Mouse (Mus musculus): ENCODE measurements around the gene Copb2.

The Copb2 gene

DNA sequence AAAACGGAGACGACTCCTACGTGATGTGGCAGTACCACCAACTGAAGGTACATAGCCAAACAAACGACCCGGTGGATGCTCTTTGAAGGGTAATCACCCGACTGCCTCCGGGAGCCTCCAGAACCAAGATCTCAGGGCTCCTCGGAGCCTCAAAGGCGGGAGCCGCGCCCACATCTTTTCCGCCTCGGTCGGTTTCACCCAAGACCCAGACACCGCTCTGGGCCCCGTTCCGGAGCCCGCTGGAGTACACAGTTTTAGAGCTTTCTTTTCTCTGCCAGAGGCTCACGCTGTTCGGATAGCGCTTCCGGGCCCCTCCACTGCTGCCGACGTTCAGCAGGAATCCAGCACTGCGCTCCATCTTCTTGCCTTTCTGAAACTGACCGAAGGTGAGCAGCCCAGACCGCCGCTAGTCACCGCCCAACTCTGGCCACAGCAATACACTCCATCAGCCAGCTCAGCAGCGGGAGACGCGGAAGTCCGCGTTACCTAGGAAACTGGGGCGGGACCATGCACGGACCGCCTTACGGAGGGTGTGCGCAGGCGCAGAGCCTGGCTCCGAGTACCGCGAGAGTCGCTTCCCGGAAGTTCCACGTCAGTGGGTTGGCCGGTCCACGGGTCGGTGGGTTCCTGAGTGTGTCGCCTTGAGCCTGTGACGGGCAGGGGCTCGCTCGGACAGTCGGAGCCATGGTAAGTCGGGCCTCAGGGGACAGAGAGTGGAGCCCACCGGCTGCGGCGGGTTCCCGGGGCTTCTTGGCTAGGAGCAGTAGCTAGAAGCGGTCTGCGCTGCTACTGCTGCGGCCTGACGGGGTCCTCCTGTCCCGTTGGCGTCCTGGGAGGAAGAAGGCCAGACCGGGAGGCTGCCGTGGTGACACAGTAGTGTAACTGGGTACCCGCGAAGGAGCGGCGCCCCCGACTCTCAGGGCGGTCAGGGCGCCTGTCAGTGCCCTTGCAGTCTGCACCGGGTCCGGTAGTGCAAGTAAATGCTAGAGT lies at the start of gene Copb2:
Gene Copb2 (plus strand): TSS at position 585 of the 990 bp plus-strand sequence.
- DNase-seq = peak; percentile 99

DNA sequence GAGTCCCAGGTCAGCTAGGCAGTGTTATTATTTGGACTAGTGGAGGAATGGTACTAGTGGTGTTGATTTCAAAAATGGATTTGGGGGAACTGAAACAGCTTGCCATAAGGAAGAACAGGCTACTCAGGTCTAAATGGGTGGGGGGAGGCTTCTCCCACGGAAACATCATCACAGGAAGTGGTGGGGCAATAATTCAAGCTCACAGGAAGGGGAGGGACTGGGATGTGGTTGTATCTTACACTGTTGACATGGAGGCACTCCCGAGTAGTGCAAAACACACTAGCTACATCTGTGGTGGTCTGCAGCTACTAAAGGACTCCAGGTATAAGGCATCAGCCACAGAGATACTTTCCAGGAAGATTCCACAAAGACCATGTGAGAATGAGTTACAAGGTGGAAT lies 39.6 kb upstream of the Copb2 start:
- no peak for DNase-seq

DNA sequence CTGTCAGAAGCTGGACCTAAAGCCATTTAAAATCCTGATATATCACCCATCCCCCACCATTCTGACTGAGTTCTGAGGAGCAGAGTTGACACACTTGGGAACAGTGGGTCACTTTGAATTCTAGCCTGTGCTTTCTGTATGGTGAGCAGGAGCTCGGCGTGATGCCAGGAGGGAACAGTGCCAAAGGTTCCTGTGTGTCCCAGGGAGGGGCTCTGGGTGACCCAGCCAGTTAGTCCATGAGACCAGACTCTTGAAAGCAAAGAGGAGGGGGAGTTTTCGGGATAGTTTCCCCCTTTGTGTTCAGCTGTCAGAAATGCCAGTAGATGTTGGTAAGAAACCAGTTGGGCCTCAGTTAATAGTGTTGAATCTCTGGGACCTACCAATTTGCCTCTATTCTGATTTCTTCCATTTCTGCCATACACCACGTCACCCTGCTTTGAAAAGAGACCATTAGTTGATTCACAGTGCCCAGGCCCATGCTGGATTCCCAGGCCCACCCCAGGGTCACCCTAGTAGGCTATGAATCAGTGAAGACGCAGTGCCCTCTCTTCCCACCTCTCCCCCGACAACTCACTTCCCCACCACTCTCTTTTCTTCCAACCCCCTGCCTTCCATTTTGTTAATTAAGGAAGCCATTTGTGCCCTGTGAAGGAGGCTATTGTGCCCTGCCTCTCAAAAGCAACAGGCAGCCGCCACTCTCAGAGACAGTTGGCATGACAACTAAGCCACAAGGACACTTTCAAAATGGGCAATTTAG lies 38.6 kb upstream of the Copb2 start:
- DNase-seq = no peak

DNA sequence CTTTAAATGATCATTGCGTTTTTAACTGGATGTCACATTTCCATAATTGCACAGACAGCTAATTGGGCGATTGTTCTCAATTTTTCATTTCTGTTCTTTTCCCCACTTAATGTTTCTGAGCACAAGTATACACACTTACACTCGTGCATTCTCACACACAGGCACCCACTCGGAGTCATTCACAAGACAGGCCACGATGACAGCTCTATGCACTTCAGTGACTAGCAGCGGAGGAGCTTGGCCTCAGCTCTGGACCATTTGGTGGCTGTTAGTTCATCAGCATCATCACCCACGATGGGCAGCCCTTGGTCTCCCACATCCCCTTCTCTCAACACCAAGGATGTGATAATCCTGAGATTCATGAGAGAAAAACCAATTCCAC lies 38.0 kb upstream of the Copb2 start:
- DNase-seq = no peak

DNA sequence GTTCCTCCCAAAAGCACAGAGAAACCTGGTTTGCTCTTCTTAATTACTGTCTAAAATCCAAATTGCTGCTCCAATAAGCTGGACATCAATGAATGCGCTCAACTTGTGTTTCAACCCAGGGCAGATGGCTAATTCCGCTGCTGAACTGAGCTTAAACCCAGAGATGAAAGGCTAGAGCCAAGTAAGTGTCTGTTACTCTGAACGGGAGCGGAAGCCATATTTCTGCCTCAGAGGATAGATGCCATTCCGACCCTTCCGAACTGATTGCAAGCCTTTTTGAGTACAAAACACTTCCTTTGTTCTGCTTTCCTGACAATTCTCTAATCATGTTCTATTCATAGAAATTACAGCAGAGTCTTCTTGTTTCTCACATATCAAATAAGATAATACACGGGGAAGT lies 36.3 kb upstream of the Copb2 start:
- peak; percentile 20 for DNase-seq

DNA sequence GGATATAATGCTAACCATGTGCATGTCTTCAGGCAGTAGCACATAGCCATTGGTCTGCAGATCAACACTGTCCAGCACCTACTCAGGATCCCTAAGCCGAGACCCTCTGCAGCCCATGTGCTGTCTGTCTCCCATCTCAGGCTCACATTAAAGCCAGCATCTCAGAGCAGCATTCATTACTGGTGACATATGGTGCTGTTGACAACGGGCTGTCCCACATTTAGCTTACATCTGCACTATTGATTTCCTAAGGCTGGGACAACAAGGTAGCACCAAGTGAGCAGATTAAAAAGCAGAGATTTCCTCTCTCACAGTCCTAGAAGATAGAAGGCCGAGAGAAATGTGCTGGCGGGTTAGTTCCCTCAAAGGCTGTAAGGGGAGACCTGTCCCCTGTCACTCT lies 33.7 kb upstream of the Copb2 start:
- DNase-seq = no peak

DNA sequence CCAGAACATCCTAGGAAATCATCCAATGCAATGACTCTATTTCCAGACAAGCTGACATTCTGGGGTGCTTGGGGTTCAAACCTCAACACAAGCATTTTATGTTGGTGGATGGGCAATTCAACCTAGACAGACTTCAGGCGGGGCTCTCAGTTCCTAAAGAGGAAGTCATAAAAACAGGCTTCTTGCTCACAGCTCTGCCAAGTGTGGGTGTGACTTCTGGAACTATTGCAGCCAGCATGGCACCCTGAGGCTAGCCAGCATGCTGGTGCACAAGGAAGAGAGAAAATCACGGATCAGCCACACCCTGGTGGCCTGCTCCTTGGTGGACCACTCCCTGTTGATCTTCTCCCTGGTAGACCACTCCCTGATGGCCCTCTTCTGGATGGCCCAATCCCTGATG lies 32.5 kb upstream of the Copb2 start:
- no peak for DNase-seq

DNA sequence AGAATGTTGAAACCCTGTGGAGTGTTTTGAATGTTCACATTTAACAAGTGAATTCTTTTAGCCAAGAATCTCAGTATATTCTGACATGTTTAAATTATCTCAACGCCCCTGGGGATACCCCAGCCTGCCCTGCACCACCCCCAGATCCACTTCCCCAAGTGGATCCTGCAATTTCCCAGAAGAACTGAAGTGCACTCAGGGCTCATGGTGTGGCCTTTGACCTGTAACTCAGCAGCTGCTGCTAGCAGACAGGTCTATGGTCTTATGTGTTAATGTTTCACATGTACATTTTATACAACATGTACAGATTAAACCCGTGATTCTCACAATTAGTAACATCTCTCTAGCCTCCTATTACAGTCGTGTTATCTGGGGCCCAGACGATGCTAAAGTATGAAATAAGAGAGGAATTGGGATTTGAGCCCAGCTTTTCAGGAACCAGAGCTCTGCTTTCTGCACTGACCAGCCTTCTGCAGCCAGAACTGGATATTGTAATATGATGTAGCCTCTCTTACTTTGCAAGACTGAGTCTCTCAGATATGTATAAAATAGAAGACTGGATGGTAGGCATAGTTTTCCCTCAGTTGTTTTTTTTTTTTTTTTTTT lies 28.7 kb upstream of the Copb2 start:
- no peak for DNase-seq

DNA sequence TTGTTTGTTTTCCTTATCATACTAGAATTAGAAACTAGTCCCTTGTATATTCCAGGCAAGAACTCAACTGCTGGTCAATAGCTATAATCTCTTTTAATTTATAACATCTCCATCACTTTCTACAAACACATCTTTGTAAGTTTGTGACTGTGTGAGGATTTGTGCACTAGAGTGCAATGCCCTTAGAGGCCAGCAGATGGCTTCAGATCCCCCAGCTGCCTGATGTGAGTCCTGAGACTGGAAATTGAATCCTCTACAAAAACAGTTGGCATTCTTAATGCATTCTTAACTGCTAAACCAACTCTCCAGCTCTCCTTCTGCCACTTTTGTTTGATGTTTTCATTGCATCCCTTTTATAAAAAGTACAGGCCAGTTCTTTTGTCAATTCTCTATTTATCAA lies 27.8 kb upstream of the Copb2 start:
- DNase-seq = no peak

DNA sequence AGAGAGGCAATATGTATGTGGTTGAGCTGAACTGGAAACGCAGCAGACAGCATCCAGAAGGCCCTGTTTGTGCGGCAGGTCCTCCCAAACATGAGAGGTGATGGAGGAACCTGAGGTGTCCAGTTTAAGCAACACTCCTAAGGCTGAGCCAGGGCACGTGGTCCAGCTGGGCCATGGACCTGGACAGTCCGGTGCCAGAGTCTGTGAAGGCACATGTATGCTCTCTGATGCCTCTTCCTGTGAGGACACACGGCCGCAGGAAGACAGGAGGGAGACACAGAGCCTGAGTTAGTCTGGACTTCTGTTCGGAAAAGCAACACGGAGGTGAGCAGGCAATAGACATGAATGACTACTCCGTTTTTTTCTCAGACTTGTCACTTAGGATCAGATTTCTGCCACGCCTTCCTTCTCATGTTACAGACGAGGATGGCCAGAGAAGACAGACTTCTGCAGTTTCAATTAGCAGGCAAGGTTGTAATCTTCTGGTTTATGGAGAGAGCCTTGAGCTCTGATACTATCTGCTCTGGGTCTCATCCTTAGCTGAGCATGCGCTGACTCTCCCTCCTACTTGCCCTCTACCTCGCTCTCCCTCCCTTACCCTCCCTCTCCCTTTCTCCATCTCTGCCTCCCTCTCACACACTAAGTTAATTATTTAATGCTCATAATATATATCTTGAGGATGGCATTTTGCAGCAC lies 25.4 kb upstream of the Copb2 start:
- DNase-seq = no peak

DNA sequence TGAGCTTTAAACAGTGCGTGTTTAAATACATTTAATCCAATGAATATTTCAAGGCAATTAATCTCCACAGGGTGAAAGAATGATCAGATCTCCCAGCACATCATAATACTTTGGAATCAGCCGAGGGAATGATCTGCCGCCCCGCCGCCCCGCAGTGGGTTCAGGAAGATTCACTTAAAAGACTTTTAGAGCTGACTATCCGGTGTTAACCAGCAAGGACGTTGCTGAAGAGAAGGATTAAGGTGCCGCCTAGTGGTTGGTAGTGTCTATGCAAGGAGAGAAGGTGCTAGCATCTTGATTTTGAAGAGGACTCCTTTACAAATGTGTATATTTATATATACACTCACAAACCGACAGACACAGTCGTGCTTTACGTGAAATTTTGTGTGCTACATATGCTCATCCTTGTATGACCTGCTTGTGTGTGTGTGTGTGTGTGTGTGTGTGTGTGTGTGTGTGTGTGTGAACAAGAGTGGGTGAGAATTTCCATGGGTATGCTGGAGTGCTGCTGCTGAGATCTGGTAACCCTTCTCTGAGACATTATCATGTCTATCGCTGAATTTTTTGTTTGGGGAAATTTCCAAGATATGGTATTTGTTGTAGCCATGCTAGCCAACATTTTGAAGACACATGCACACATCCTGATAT lies 24.7 kb upstream of the Copb2 start:
- DNase-seq = peak; percentile 74

DNA sequence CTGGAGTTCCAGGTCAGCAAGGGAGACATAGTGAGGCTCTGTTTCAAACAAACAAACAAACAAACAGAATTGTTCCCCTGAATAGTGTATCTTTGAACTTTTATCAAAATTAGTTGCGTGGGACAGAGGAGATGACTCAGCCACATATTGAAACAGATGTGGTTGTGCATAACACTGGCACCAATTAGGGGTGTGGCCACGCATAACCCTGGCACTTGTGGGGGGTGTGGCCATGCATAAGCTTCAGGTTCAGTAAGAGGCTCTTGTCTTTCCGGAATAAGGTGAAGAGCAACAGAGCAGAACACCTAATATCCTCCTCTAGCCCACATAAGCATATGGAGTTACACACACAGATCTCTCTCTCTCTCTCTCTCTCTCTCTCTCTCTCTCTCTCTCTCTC lies 19.5 kb upstream of the Copb2 start:
- DNase-seq = no peak

DNA sequence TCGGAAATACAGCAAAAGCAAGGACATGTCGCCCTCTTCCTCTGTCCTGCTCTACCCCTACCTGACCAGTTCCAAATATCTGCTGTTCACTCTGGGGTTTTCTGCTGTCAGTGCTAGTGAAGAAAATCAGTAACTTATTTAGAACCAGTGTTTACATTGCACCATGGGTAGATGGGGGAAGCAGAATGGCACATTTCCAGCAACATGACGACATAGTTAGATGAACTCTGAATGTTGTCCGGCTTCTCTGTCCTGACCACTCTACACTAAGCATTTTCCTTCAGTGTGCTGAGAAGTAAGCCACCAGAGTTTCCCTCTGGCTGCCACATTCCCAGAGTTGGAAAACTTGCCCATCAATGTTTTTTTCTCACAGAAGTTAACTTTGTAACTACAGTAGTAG lies 20.3 kb downstream of the Copb2 start:
- DNase-seq = no peak

DNA sequence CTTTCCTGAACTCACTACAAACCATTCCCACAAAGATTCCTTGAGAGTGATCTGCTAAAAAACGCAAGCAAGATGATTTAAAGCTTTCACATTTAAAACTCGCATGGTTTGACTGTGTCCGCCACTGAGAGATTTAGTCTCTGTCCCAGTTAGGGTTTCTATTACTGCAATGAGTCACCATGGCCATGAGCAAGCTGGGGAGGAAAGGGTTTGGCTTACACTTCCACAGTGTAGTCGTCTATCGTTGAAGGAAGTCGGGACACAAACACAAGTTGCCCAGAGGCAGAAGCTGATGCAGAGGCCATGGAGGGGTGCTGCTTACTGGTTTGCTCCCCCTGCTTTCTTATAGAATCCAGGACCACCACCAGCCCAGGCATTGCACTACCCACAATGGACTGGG lies 36.6 kb downstream of the Copb2 start:
- no peak for DNase-seq

DNA sequence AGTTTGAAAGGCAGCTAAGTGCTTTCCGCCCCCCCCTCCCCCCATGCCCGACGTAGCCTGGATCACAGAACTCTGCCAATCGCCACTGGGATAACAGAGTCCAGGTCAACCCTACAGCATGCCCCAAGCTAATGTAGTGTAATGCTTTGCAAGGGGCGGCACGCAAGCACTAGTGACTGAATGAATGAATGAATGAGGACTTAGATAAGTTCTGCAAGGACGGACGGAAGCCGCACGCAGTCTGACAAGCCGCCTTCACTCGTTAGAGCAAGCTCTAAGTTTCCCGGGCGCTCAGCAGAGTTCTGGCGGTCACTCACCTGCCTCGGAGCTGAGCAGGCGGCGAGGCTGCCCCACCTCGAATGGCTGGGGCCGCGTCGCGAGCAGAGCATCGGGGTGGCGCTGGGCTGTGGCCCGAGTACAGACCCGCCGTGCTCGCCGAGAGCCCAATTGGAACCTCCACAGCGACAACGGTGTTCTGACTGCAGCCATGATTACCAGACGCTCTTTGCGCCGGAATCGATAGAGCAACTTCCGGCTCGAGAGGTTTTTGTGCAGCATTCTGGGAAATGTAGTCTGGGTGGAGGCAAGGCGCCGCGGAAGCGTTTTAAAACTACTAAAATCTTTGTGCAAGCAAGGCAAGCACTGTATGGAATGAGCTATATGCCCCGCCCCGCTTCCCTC lies 37.8 kb downstream of the Copb2 start, which contains the start of gene Mrps22:
Gene Mrps22 (minus strand): TSS at position 505 of the 681 bp plus-strand sequence.
- peak; percentile 88 for DNase-seq

DNA sequence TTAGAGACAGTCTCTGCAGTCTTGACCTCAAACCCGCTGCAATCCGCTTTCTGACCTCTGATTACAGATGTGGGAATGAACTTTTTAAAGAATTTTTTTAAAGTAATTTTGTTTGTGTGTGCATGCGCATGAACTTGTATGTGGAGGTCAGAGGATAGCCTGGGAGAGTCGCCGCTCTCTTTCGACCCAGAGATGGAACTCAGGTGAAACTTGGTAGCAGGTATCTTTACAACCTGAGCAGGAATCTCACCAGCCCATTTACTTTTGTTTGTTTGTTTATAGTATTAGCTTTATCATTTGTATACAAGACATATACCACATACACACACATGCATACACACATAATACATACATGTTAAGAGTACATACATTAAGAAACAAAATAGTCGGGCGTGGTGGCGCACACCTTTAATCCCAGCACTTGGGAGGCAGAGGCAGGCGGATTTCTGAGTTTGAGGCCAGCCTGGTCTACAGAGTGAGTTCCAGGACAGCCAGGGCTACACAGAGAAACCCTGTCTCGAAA lies 38.4 kb downstream of the Copb2 start:
- no peak for DNase-seq

DNA sequence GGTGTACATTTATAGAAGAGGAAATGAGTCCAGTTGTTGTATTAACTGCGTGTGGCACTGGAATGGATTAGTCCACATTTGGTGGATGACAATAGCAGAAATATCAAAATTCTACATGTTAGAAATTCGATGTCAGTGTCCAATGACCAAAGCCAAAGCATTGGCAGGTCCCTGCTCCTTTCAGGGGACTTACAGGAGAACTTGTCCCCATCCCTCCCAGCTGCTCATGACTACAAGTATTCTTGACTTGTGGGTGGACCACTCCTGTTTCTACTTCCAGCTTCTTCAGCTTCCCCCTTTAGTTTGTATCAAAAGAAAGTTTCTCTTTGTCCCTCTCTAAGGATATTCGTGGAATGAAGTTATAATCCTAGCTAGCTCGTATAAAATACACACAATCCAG lies 41.4 kb downstream of the Copb2 start:
- DNase-seq = no peak

DNA sequence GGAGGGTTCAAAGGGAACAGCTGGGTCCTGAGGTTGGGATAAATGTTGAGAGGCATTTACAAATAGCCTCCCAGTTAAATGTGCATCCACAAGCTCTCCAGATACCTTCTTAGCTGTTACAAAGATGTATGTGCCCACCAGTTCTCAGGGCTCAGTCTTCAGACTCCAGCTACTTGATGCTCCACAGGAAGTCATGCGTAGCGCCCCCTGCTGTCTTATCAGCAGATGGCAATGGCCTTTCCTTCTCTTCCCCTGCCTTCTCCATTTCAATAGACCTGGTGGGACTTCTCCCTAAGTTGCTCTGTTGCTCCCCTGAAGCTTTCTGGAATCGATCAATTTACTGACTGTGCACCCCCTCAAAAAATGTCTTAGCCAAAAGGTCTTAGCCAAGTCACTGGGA lies 65.0 kb downstream of the Copb2 start:
- no peak for DNase-seq

DNA sequence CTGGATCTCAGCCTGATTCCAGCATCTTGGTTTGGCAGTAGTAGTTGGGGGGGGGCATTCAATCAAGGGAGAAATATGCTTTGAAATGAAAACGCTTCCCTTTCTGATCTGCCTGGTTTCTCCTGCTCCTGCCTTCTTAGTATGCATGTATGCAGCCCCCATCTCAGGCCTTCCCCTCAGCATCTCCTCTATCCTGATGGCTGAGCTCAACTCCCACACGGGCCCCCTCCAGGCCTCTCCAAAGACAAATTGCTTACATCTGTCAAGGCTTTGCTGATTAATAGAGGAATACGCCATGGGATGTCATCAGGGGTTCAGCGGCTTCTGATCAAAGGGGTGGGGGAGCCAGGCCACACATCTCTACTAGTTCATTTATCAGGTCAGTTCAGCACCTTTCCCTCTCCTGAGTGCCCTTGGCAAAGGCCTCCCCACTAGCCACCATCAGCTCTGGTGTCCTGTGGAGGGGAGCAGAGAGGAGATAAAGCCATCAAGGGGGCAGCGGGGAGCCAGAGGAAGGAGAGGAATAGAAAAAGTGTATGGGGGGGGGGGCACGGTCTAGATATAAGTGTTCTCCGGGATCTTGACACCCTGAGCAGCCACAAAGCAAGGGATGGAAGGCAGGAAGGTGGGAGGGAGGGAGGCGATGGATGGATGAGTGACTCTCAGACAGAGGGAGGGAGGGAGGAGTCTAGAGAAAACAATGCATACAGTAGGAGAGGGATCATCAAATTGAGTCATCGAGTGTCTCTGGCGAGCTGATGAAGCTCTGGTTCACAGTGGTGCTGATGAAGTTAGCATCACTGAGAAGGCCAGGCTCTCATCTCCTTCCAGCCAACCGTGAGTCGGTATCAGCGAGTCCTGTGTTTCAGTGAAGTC lies 70.0 kb downstream of the Copb2 start:
- DNase-seq = no peak
